Comparison of ENCODE assay signal across 8 mouse cellular contexts in the genomic region with DNA sequence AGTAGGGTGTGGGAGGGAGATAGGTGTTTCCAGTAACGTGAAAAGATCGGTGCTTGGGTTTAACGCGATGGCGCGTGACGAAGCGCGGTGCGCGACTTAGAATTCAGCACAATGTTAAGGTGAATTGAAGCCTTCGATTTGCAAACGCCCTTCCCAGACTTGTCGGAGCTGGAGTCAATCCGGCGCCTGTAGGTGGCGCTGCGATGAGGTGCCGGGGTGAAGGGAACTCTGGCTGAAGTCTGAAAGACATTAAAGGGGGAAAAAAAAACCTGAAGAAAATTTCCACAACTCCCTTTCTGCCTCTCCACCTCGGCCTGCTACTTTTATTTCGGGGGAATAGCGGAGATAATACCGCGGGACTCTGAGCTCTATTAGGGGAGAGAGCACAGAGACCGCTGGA. TPM values are rescaled to one million over a fixed set of nuclear protein-coding genes. Genes with fewer than 3 reads are reported as not detected.
DNase-seq lines count a peak whose midpoint lies in the region; ATAC-seq and TF ChIP-seq lines count a peak whose summit lies in the region.

No protein-coding gene starts in this region.

- H3K9me3 ChIP-seq in intestine, postnatal 0 days (ENCODE audit: control insufficient read depth), result no peaks in the 10 kb centered on the region
- H3K9me3 ChIP-seq in intestine, embryonic 15.5 days, result no peaks in the 10 kb centered on the region
- no peaks in the 10 kb centered on the region for H3K9me3 ChIP-seq in embryonic facial prominence, embryonic 15.5 days (replicated peaks)

- no peak for ATAC-seq in intestine, postnatal 0 days
- no peak for ATAC-seq in intestine, embryonic 15.5 days
- no peak for ATAC-seq in embryonic facial prominence, embryonic 15.5 days (ENCODE audit: insufficient number of reproducible peaks, low FRiP score, low TSS enrichment, low read depth)
- no peak for ATAC-seq in frontal cortex, adult (ENCODE audit: low TSS enrichment)

- peak; percentile 87 for DNase-seq in ZHBTc4 (ENCODE audit: low read depth, low spot score)
- DNase-seq in lung, postnatal 10 days, result peak; percentile 29
- DNase-seq in cerebellum, adult 8-10 months, result no peak
- DNase-seq in spleen, postnatal 36 days (ENCODE audit: low spot score in 2 of 2), result no peak

- 1% methylated on average over 25 of the region's 25 CpGs for WGBS in intestine, postnatal 0 days
- WGBS in intestine, embryonic 15.5 days, result under 1% methylated on average over 25 of the region's 25 CpGs
- 2% methylated on average over 25 of the region's 25 CpGs for whole genome bisulfite sequencing in embryonic facial prominence, embryonic 15.5 days

- no peaks in the 10 kb centered on the region for H3K36me3 ChIP-seq in intestine, postnatal 0 days (ENCODE audit: control insufficient read depth, insufficient read depth)
- H3K36me3 ChIP-seq in intestine, embryonic 15.5 days, result no peaks in the 10 kb centered on the region
- H3K36me3 ChIP-seq in embryonic facial prominence, embryonic 15.5 days, result no peaks in the 10 kb centered on the region

- H3K4me1 ChIP-seq in intestine, postnatal 0 days (replicated peaks; ENCODE audit: control insufficient read depth, insufficient read depth, low read length), result no peaks in the 10 kb centered on the region
- peaks cover 8% of the 10 kb centered on the region for H3K4me1 ChIP-seq in intestine, embryonic 15.5 days (replicated peaks)
- H3K4me1 ChIP-seq in embryonic facial prominence, embryonic 15.5 days, result peaks cover 21% of the 10 kb centered on the region

- H3K27me3 ChIP-seq in intestine, postnatal 0 days (replicated peaks; ENCODE audit: control insufficient read depth, insufficient read depth, low read length), result peaks cover 98% of the 10 kb centered on the region
- peaks cover 82% of the 10 kb centered on the region for H3K27me3 ChIP-seq in intestine, embryonic 15.5 days (replicated peaks)
- H3K27me3 ChIP-seq in embryonic facial prominence, embryonic 15.5 days, result peaks cover 94% of the 10 kb centered on the region

- H3K4me2 ChIP-seq in intestine, postnatal 0 days (replicated peaks; ENCODE audit: low read depth), result no peak overlapping the region
- no peak overlapping the region for H3K4me2 ChIP-seq in intestine, embryonic 15.5 days (replicated peaks)
- H3K4me2 ChIP-seq in embryonic facial prominence, embryonic 15.5 days (replicated peaks), result peak overlapping the region; percentile 44; the same call in 1 of the 2 replicates

- H3K27ac ChIP-seq in intestine, postnatal 0 days (ENCODE audit: low read depth, low read length), result no peak overlapping the region
- H3K27ac ChIP-seq in intestine, embryonic 15.5 days, result no peak overlapping the region
- no peak overlapping the region for H3K27ac ChIP-seq in embryonic facial prominence, embryonic 15.5 days (replicated peaks)

- peak; percentile 60 for TF ChIP-seq CTCF in intestine, postnatal 0 days (IDR thresholded peaks at IDR 0.05; ENCODE audit: low read depth)

- no peak overlapping the region for H3K9ac ChIP-seq in intestine, postnatal 0 days (ENCODE audit: low read depth, low read length)
- no peak overlapping the region for H3K9ac ChIP-seq in intestine, embryonic 15.5 days
- no peak overlapping the region for H3K9ac ChIP-seq in embryonic facial prominence, embryonic 15.5 days

- no peak overlapping the region for H3K4me3 ChIP-seq in intestine, postnatal 0 days (ENCODE audit: low read depth, low read length)
- no peak overlapping the region for H3K4me3 ChIP-seq in intestine, embryonic 15.5 days (replicated peaks)
- peak overlapping the region; percentile 40 for H3K4me3 ChIP-seq in embryonic facial prominence, embryonic 15.5 days (replicated peaks)

RNA-seq across cellular contexts. Expression of a gene that starts 1.8 kb away (rescaled TPM):
- not detected in 2 replicates for polyA plus RNA-seq in intestine, postnatal 0 days (2015; fragmentation: Nextera tagmentation; extraction: Ambion mirVana)
- 0.04 TPM in 1 of 2 replicates, not detected in the other for polyA plus RNA-seq in intestine, embryonic 15.5 days (2015; fragmentation: Nextera tagmentation; extraction: Ambion mirVana)
- 7.6 and 11.7 TPM in 2 replicates for polyA plus RNA-seq in embryonic facial prominence, embryonic 15.5 days (2015; fragmentation: Nextera tagmentation; extraction: Ambion mirVana)

Comparison
In these comparisons a context has a peak if more than half of its experiments do, and no peak if none do; other contexts are left out.
1. DNase-seq: peak in ZHBTc4 (single experiment) and lung, postnatal 10 days (single experiment); none in cerebellum, adult 8-10 months (single experiment) and spleen, postnatal 36 days (0 of 2).